Mouse (Mus musculus) hindbrain, embryonic 14.5 days (tissue): ENCODE results near the gene Gabpb1. TPM values are rescaled to one million over a fixed set of nuclear protein-coding genes. Genes with fewer than 3 reads are reported as not detected.

ENCODE experiments used
- ATAC-seq: fragments of 200-750 bp; cut with Nextera tagmentation; 2 replicates; pipeline ENCODE4 v1.8.0; 2017; ENCODE audit warnings: moderate number of reproducible peaks, mild to moderate bottlenecking, moderate TSS enrichment, moderate library complexity; ENCODE audit not compliant: low FRiP score
- DNase-seq: peaks from one replicate; pipeline ENCODE4 v3.0.0-alpha.2; 2015; ENCODE audit warnings: low spot score
- H3K27ac ChIP-seq: fragments of 300-500 bp; sonication (generic); 2 replicates; pipeline ENCODE4 v1.5.1; 2014; ENCODE audit warnings: mild to moderate bottlenecking, moderate library complexity
- H3K27me3 ChIP-seq: fragments of 300-500 bp; sonication (generic); 2 replicates; pipeline ENCODE4 v1.6.1; 2014; ENCODE audit warnings: mild to moderate bottlenecking, low read length, mixed read lengths; ENCODE audit not compliant: control insufficient read depth, insufficient read depth
- H3K36me3 ChIP-seq: fragments of 300-500 bp; sonication (generic); replicated peaks from 2 replicates; pipeline ENCODE4 v1.6.1; 2014; ENCODE audit not compliant: control insufficient read depth, insufficient read depth
- H3K4me1 ChIP-seq: fragments of 300-500 bp; sonication (generic); replicated peaks from 2 replicates; pipeline ENCODE4 v1.6.1; 2014; ENCODE audit warnings: antibody characterized with exemption, low read length, mixed read lengths; ENCODE audit not compliant: control insufficient read depth, insufficient read depth
- H3K4me2 ChIP-seq: fragments of 300-500 bp; sonication (generic); replicated peaks from 2 replicates; pipeline ENCODE4 v1.6.1; 2014; ENCODE audit warnings: mild to moderate bottlenecking, moderate library complexity
- H3K4me3 ChIP-seq: fragments of 300-500 bp; sonication (generic); replicated peaks from 2 replicates; pipeline ENCODE4 v1.5.1; 2014; ENCODE audit warnings: mild to moderate bottlenecking, low read length
- H3K9ac ChIP-seq: fragments of 300-500 bp; sonication (generic); 2 replicates; pipeline ENCODE4 v1.6.1; 2014
- H3K9me3 ChIP-seq: fragments of 300-500 bp; sonication (generic); 2 replicates; pipeline ENCODE4 v1.6.1; 2016; ENCODE audit warnings: low read length; ENCODE audit not compliant: control insufficient read depth
- WGBS: fragments of 180-500 bp; shearing (Covaris S2); extraction: QIAGEN DNeasy Blood & Tissue Kit; methylation state at CpG from one replicate; pipeline ENCODE4 v1.1.7; 2014; 5-methylcytosine and 5-hydroxymethylcytosine counted together
- polyA plus RNA-seq: library from polyadenylated mRNA; unstranded; fragments of >200 nt; fragmentation: Nextera tagmentation; extraction: Ambion mirVana; gene quantifications from 2 replicates; pipeline ENCODE4 v1.2.1, GENCODE M21; 2014

Gabpb1 gene
- polyA plus RNA-seq, 1 experiment from 2014 or later, result 41.7 TPM

- Histone ChIP-seq H3K9ac (no peak overlapping the region), H3K27me3 (no peaks in the 10 kb centered on the region), H3K36me3 (peaks cover 55% of the 10 kb centered on the region), H3K4me3 (no peak overlapping the region), H3K27ac (no peak overlapping the region), H3K9me3 (no peaks in the 10 kb centered on the region), H3K4me2 (no peak overlapping the region), H3K4me1 (no peaks in the 10 kb centered on the region)
- 74% methylated on average over 4 of the region's 4 CpGs for WGBS
- no peak for ATAC-seq
- no peak for DNase-seq
These were observed 23.2 kb downstream of the Gabpb1 start for GRCm38 (mm10) chr2:126652929-126653328.

DNA sequence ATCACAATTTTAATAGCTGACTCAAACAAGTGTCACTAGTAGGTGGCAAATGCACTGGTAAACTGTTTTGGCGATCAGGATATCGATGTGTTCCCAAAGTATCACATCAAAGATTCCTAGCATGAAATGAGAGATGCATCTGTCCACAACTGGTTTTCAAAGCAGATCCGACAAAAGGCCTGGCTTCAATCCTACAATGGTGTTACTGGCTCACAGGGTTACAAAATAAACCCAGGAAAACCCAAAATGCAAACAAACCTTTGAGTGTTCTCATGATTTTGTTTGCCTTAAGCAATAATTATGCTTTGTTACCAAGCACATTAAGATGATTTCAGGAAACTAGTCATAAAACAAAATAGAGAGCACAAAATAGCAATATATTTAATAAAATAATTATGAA, 28.4 kb downstream of the Gabpb1 start:
- Histone ChIP-seq H3K4me1 (no peaks in the 10 kb centered on the region), H3K4me2 (no peak overlapping the region), H3K9ac (no peak overlapping the region), H3K4me3 (no peak overlapping the region), H3K36me3 (peaks cover 86% of the 10 kb centered on the region), H3K27ac (no peak overlapping the region), H3K27me3 (no peaks in the 10 kb centered on the region), H3K9me3 (no peaks in the 10 kb centered on the region)
- no peak for ATAC-seq
- 92% methylated on average over 3 of the region's 3 CpGs for WGBS
- DNase-seq, result no peak

DNA sequence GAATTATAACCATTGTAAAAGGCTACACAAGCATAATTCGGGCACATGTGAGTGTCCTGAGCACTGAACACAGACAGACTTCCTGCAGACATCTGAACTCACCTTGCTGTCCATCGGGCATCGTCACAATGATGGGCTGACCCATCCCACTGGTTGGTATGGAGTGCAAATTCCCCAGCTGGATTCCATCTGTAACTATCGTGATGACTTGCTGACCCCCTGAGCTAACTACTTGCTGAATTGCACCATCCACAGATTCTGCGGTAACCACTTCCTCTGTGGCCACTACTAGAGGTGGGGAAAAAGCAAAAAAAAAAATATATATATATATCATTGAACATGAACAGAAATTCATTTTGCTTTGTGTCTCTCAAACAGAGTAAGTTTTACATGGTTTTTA, 29.7 kb downstream of the Gabpb1 start:
- H3K4me3 ChIP-seq, result no peak overlapping the region
- H3K4me2 ChIP-seq, result no peak overlapping the region
- peaks cover 76% of the 10 kb centered on the region for H3K36me3 ChIP-seq
- ATAC-seq (no peak), DNase-seq (no peak)
- no peak overlapping the region for H3K9ac ChIP-seq
- H3K4me1 ChIP-seq, result no peaks in the 10 kb centered on the region
- H3K27me3 ChIP-seq, result no peaks in the 10 kb centered on the region
- WGBS, result 97% methylated on average over 5 of the region's 5 CpGs
- no peaks in the 10 kb centered on the region for H3K9me3 ChIP-seq
- H3K27ac ChIP-seq, result no peak overlapping the region

- 100% methylated on average over 1 of the region's 1 CpGs for WGBS
- Histone ChIP-seq H3K4me1 (no peaks in the 10 kb centered on the region), H3K9ac (no peak overlapping the region), H3K27me3 (no peaks in the 10 kb centered on the region), H3K9me3 (no peaks in the 10 kb centered on the region), H3K36me3 (peaks cover 79% of the 10 kb centered on the region), H3K4me3 (no peak overlapping the region), H3K4me2 (no peak overlapping the region), H3K27ac (no peak overlapping the region)
- DNase-seq, result no peak
- no peak for ATAC-seq
These were observed 31.4 kb downstream of the Gabpb1 start for GRCm38 (mm10) chr2:126644768-126645167.

GRCm38 (mm10) chr2:126640298-126640697, 35.8 kb downstream of the Gabpb1 start:
- peaks cover 61% of the 10 kb centered on the region for H3K36me3 ChIP-seq
- H3K9ac ChIP-seq, result no peak overlapping the region
- H3K4me2 ChIP-seq, result no peak overlapping the region
- H3K4me1 ChIP-seq, result no peaks in the 10 kb centered on the region
- no peak overlapping the region for H3K27ac ChIP-seq
- no peak for DNase-seq
- H3K27me3 ChIP-seq, result no peaks in the 10 kb centered on the region
- H3K9me3 ChIP-seq, result no peaks in the 10 kb centered on the region
- no peak overlapping the region for H3K4me3 ChIP-seq
- WGBS, result 91% methylated on average over 2 of the region's 2 CpGs
- ATAC-seq, result no peak

DNA sequence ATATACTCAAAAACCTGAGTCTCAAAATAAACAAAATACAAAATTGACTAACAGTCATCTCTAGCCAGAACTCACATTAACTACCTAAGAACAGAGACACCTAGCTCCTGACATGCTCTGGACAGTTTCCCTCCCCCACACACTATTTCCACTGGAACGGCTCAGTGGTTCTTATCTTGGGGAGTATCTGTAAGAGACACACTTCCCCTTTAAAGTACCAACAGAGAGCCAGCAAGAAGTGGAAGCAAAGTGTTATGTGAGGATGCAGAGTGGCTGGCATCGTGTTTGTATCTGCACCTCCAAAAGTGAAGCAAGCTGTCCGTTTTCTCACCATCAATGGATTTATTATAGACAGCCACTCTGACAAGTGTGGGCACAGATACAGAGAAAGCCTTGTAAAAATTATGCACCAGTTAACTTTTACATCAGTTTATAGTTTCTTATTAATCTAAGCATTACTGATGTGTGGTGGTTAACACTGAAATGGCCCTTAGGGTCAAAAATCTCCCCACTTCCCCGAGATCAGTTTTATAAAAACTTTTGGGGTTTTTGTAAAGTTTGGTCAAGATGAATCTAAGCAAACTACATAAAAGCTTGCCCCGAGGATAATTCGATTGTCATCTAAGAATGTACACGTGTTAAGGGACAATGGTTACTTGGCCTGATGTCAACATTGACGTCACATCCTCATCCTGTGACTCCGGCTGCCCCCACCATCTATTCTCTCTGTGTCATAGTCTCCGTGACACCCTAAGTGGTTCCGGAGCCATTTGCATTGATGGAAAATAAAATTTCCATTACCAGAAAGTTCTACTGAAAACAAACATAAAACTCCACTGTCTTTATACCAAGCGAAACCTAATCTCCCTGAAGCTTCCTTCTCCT, 40.0 kb downstream of the Gabpb1 start:
- ATAC-seq, result no peak
- Histone ChIP-seq H3K9me3 (no peaks in the 10 kb centered on the region), H3K4me2 (no peak overlapping the region), H3K27me3 (no peaks in the 10 kb centered on the region), H3K4me3 (no peak overlapping the region), H3K27ac (no peak overlapping the region), H3K4me1 (no peaks in the 10 kb centered on the region), H3K36me3 (peaks cover 31% of the 10 kb centered on the region), H3K9ac (no peak overlapping the region)
- 84% methylated on average over 12 of the region's 12 CpGs for WGBS
- DNase-seq, result no peak

DNA sequence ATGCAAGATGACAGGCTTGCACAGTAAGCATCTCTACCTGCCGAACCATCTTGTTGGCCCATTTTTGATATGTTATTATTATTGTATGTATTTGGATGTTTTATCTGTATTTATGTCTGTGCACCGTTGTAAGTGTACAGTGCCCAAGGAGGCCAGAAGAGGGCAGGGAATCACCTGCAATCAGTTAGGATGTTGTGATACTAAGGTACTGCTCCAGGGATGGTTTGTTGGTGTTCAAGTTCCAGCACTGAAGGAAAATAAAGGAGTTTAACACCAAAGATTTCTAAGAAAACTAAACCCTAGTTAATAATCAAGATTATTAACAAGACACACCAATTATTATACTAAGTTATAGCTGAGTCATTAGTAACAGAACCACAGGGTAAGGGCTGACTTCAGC, 43.0 kb downstream of the Gabpb1 start:
- H3K4me1 ChIP-seq, result no peaks in the 10 kb centered on the region
- DNase-seq (no peak), ATAC-seq (no peak)
- H3K27ac ChIP-seq, result no peak overlapping the region
- H3K36me3 ChIP-seq, result peaks cover 31% of the 10 kb centered on the region
- no peak overlapping the region for H3K4me2 ChIP-seq
- H3K4me3 ChIP-seq, result no peak overlapping the region
- H3K9ac ChIP-seq, result no peak overlapping the region
- WGBS, result 94% methylated on average over 2 of the region's 2 CpGs
- H3K9me3 ChIP-seq, result no peaks in the 10 kb centered on the region
- H3K27me3 ChIP-seq, result no peaks in the 10 kb centered on the region

- no peaks in the 10 kb centered on the region for H3K27me3 ChIP-seq
- H3K27ac ChIP-seq, result no peak overlapping the region
- H3K4me1 ChIP-seq, result no peaks in the 10 kb centered on the region
- peaks cover 23% of the 10 kb centered on the region for H3K36me3 ChIP-seq
- H3K9ac ChIP-seq, result no peak overlapping the region
- 88% methylated on average over 9 of the region's 9 CpGs for WGBS
- DNase-seq (no peak), ATAC-seq (no peak)
- no peak overlapping the region for H3K4me3 ChIP-seq
- no peak overlapping the region for H3K4me2 ChIP-seq
- no peaks in the 10 kb centered on the region for H3K9me3 ChIP-seq
These were observed 47.6 kb downstream of the Gabpb1 start for GRCm38 (mm10) chr2:126628455-126628995.

- no peaks in the 10 kb centered on the region for H3K4me1 ChIP-seq
- no peak overlapping the region for H3K4me3 ChIP-seq
- H3K9me3 ChIP-seq, result no peaks in the 10 kb centered on the region
- DNase-seq, result no peak
- no peak overlapping the region for H3K27ac ChIP-seq
- no peaks in the 10 kb centered on the region for H3K27me3 ChIP-seq
- no peak for ATAC-seq
- H3K9ac ChIP-seq, result no peak overlapping the region
- no peaks in the 10 kb centered on the region for H3K36me3 ChIP-seq
- H3K4me2 ChIP-seq, result no peak overlapping the region
These were observed 53.0 kb downstream of the Gabpb1 start for GRCm38 (mm10) chr2:126623138-126623537.
